Mouse (Mus musculus) liver, embryonic 11.5 days (tissue): ENCODE measurements around the gene Cstb. TPM values are rescaled to one million over a fixed set of nuclear protein-coding genes. Genes with fewer than 3 reads are reported as not detected.

Source experiments
- ATAC-seq: fragments of 200-750 bp; cut with Nextera tagmentation; replicated peaks from 2 replicates; pipeline ENCODE4 v1.8.0; 2017; ENCODE audit warnings: moderate number of reproducible peaks, mild to moderate bottlenecking, moderate TSS enrichment, moderate library complexity; ENCODE audit not compliant: low FRiP score
- DNase-seq: peaks from one replicate; pipeline ENCODE4 v3.0.0-alpha.2; 2017; ENCODE audit warnings: low spot score
- H3K27ac ChIP-seq: fragments of 300-500 bp; sonication (generic); 2 replicates; pipeline ENCODE4 v1.5.1; 2014; ENCODE audit warnings: mild to moderate bottlenecking, low read depth, low read length, control low read depth
- H3K27me3 ChIP-seq: fragments of 300-500 bp; sonication (generic); replicated peaks from 2 replicates; pipeline ENCODE4 v1.6.1; 2014; ENCODE audit warnings: low read length, mixed read lengths; ENCODE audit not compliant: control insufficient read depth, insufficient read depth
- H3K36me3 ChIP-seq: fragments of 300-500 bp; sonication (generic); 2 replicates; pipeline ENCODE4 v1.6.1; 2014; ENCODE audit warnings: mild to moderate bottlenecking, low read length, moderate library complexity, mixed read lengths; ENCODE audit not compliant: control insufficient read depth, insufficient read depth
- H3K4me1 ChIP-seq: fragments of 300-500 bp; sonication (generic); replicated peaks from 2 replicates; pipeline ENCODE4 v1.6.1; 2014; ENCODE audit warnings: low read length, mixed read lengths; ENCODE audit not compliant: control insufficient read depth, insufficient read depth
- H3K4me2 ChIP-seq: fragments of 300-500 bp; sonication (generic); 2 replicates; pipeline ENCODE4 v1.6.1; 2014; ENCODE audit warnings: mild to moderate bottlenecking, control low read depth, moderate library complexity
- H3K4me3 ChIP-seq: fragments of 300-500 bp; sonication (generic); 2 replicates; pipeline ENCODE4 v1.5.1; 2014; ENCODE audit warnings: low read depth, low read length, control low read depth
- H3K9ac ChIP-seq: fragments of 300-500 bp; sonication (generic); 2 replicates; pipeline ENCODE4 v1.6.1; 2014; ENCODE audit warnings: low read depth, low read length, control low read depth
- H3K9me3 ChIP-seq: fragments of 300-500 bp; sonication (generic); 2 replicates; pipeline ENCODE4 v1.6.1; 2016; ENCODE audit warnings: low read length, inconsistent platforms, mixed read lengths; ENCODE audit not compliant: control insufficient read depth
- WGBS: fragments of 180-500 bp; shearing (Covaris S2); extraction: QIAGEN DNeasy Blood & Tissue Kit; methylation state at CpG from one replicate; pipeline ENCODE4 v1.1.7; 2014; 5-methylcytosine and 5-hydroxymethylcytosine counted together
- polyA plus RNA-seq: library from polyadenylated mRNA; unstranded; fragments of >200 nt; fragmentation: Nextera tagmentation; extraction: Ambion mirVana; gene quantifications from 2 replicates; pipeline ENCODE4 v1.2.1, GENCODE M21; 2014

Cstb gene
- polyA plus RNA-seq, 1 experiment from 2014 or later, result 148 TPM

DNA sequence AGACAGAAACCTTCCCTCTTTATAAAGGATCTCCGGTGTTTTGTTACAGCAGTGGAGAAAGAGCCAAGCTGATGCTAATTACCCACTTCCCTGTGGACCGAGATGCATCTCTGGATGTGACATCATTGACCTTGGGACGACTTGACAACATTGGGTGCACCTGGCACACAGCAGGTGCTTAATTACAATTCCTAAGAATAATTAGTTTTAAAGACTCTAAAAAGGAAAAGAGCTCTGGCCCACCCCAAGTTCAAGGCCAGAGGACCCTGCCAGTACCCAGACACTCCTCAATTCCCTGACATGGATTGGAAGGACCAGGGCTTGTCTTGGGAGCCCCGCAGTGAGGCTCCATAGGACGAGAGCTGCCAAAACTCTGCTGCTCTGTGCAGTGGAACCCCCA lies 16.1 kb downstream of the Cstb start:
- Histone ChIP-seq H3K9ac (no peak overlapping the region), H3K36me3 (peaks cover 13% of the 10 kb centered on the region; the same call in 1 of the 2 replicates), H3K9me3 (no peaks in the 10 kb centered on the region), H3K4me1 (no peaks in the 10 kb centered on the region), H3K27ac (no peak overlapping the region), H3K4me2 (no peak overlapping the region), H3K27me3 (no peaks in the 10 kb centered on the region), H3K4me3 (no peak overlapping the region)
- 77% methylated on average over 5 of the region's 5 CpGs for WGBS
- DNase-seq (no peak), ATAC-seq (no peak)

DNA sequence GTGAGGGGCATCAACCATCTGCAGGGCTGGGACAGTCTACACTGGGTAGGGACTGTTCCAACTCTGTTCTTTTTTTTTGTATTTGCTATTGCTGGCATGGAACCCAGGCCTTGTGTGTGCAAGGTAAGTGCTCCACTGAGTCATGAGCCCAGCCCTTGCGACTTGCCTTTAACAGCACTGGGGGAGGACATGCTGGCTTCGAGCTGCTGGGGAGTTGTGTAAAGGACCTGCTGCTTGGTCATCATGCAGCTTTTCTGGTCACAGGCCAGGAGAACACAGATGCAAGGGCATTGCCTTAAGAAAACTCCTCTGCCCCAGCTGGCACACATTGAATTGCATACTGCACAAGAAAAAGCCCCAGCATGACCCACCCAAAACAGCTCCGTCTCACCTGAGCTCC lies 16.8 kb downstream of the Cstb start:
- Histone ChIP-seq H3K36me3 (peaks cover 15% of the 10 kb centered on the region; the same call in 1 of the 2 replicates), H3K9ac (no peak overlapping the region), H3K9me3 (no peaks in the 10 kb centered on the region), H3K27me3 (no peaks in the 10 kb centered on the region), H3K4me3 (no peak overlapping the region), H3K4me1 (no peaks in the 10 kb centered on the region), H3K27ac (no peak overlapping the region), H3K4me2 (no peak overlapping the region)
- DNase-seq (no peak), ATAC-seq (no peak)
- 92% methylated on average over 3 of the region's 3 CpGs for WGBS

DNA sequence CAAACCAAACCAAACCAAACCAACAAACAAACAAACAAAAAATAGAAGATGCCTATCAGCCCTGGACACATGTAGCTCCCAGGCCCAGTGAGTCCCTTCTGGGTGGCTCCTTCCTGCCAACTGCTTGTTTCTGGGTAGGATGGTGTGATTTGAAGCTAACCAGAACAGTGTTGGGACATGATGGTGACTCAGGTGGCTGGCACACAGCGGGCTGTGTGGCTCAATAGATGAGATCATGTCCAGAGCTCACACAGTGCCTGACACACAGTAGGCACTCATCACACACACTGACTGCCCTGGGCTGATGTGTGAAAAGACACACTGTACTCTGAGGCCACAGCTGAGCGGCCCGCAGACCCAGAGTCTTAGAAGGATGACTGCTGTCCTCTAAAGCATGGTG lies 20.7 kb downstream of the Cstb start:
- DNase-seq (no peak), ATAC-seq (no peak)
- Histone ChIP-seq H3K9me3 (no peaks in the 10 kb centered on the region), H3K4me1 (no peaks in the 10 kb centered on the region), H3K4me3 (no peak overlapping the region), H3K27me3 (no peaks in the 10 kb centered on the region), H3K36me3 (peaks cover 12% of the 10 kb centered on the region; the same call in 1 of the 2 replicates), H3K27ac (no peak overlapping the region), H3K4me2 (no peak overlapping the region), H3K9ac (no peak overlapping the region)
- WGBS, result 87% methylated on average over 3 of the region's 3 CpGs

DNA sequence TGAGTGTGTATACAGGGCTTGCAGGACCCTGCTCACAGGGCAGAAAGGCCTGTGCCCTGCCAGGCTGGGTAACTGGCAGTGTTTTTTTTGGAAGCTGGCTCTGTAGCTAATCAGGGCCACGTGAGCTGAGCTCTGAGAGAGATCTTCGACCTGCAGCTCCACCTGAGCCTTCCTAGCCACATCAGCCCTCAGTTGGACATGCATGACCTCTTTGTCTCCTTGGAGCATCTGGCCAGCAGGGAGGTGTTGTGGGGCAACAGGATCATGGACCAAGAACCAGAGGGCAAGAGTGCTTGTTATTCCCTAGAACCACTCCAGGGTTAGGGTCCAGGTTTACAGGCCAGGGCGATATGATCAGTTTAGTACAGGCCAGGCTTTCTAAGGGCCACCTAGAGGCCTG lies 21.9 kb downstream of the Cstb start:
- ATAC-seq (no peak), DNase-seq (no peak)
- no peaks in the 10 kb centered on the region for H3K4me1 ChIP-seq
- no peak overlapping the region for H3K4me2 ChIP-seq
- peaks cover 9% of the 10 kb centered on the region; the same call in 1 of the 2 replicates for H3K36me3 ChIP-seq
- H3K9me3 ChIP-seq, result no peaks in the 10 kb centered on the region
- H3K27ac ChIP-seq, result no peak overlapping the region
- H3K9ac ChIP-seq, result no peak overlapping the region
- 94% methylated on average over 3 of the region's 3 CpGs for WGBS
- no peaks in the 10 kb centered on the region for H3K27me3 ChIP-seq
- H3K4me3 ChIP-seq, result no peak overlapping the region

DNA sequence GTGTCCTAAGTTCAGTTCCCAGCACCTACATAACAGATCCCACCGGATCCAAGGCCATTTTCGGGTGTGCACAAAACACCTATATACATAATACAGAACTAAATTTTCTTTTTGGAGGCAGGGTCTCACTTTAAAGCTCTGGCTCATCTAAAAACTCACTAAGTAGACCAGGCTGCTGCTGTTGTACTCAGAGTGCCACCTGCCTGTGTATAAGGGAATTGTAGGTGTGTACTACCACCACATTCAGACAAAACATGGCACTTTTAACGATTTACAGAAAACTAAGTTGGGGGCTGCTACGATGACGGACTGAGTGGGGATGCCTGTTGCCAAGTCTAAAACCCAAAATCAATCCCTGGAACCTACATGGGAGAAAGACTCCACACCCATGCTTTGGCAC lies 25.3 kb downstream of the Cstb start:
- Histone ChIP-seq H3K27me3 (no peaks in the 10 kb centered on the region), H3K4me1 (no peaks in the 10 kb centered on the region), H3K36me3 (peaks cover 3% of the 10 kb centered on the region; the same call in 1 of the 2 replicates), H3K4me2 (no peak overlapping the region), H3K27ac (no peak overlapping the region), H3K9ac (no peak overlapping the region), H3K4me3 (no peak overlapping the region), H3K9me3 (no peaks in the 10 kb centered on the region)
- 86% methylated on average over 5 of the region's 5 CpGs for WGBS
- DNase-seq (no peak), ATAC-seq (no peak)

DNA sequence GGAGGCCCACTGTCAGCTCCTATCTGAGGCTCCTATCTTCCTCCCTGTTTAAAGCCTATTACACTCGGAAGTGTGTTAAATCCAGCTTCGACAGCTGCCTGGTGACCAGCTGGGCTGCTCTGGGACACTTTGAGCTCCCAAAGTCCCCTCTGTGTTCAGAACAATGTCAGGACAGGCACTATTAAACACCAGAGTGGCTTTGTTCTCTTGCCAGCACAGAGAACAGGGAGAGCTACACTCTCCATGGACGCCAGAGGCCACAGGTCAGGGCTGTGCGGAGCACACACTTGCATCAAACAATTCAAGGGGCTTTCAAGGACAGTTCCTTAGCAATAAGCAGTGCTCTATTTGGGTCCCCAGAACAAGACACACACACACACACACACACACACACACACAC lies 27.2 kb downstream of the Cstb start:
- Histone ChIP-seq H3K9ac (no peak overlapping the region), H3K9me3 (no peaks in the 10 kb centered on the region), H3K36me3 (no peaks in the 10 kb centered on the region; the same call in 1 of the 2 replicates), H3K27me3 (no peaks in the 10 kb centered on the region), H3K4me2 (no peak overlapping the region), H3K4me3 (no peak overlapping the region), H3K4me1 (peaks cover 4% of the 10 kb centered on the region), H3K27ac (no peak overlapping the region)
- 77% methylated on average over 4 of the region's 4 CpGs for WGBS
- DNase-seq, result no peak
- no peak for ATAC-seq

DNA sequence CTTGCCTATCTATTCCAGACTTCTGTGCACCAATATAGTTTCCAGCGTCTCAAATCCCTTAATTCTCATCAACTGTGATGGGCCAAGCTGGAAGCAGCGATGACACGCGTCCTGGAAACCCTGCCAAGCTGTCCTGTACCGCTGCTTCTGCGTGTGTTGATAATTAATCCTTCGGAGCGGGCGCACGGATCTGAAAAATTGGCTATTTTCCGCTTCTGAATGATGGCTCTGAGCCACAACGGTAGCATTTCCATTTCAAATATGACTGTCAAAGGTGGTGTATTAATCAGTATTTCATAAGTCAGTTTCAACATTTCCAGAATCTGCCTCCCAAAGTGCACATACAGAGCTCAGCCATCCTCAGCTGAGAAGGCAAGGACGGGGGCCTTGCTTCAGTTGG lies 31.2 kb downstream of the Cstb start:
- Histone ChIP-seq H3K27ac (no peak overlapping the region), H3K9me3 (no peaks in the 10 kb centered on the region), H3K4me1 (peaks cover 9% of the 10 kb centered on the region), H3K27me3 (no peaks in the 10 kb centered on the region), H3K4me2 (no peak overlapping the region), H3K9ac (no peak overlapping the region), H3K36me3 (no peaks in the 10 kb centered on the region), H3K4me3 (no peak overlapping the region)
- ATAC-seq (no peak), DNase-seq (no peak)
- WGBS, result 94% methylated on average over 13 of the region's 13 CpGs

DNA sequence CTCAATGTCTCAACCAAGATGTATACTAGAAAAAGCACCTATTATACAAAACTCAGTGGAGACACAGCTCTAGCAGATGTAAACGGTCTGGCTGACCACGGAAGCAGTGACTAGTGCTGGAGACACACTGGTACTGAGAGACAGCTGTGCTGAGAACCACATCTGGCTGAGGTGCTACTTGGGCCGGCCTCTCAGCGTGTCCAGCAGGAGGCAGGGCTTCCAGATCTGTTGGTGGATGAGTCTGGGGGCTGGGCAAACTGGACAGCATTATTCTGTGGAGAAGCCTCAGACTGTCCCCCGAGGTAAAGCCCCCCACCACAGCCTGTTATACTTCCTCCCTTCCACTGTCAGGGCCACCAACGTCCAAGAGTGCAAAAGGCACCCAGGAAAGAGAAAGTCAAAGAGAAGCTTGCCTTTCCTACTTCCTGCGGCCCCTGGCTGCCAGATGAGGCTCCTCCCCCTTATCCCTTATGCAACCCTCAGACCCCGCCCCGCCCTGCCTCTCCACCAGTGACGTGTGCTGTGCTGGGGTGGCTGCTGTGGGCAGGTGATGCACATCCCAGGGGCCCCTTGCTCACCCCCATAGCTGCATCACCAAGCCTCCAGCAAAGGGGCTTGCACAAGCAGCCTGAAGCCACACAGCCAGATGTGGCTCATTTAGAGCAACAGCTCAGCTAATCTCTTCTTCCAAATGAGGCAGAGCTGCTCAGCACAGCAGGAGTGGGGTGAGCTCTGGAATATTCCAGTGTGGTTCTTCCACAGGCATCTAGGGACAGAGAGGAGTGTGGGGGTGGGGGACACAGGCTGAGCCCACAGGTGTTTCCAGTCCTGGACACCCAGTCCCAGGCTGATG lies 32.3 kb downstream of the Cstb start:
- Histone ChIP-seq H3K27ac (no peak overlapping the region), H3K9me3 (no peaks in the 10 kb centered on the region), H3K4me2 (peak overlapping the region; percentile 44), H3K27me3 (no peaks in the 10 kb centered on the region), H3K9ac (peak overlapping the region; percentile 0; the same call in 1 of the 2 replicates), H3K4me1 (peaks cover 9% of the 10 kb centered on the region), H3K4me3 (0 out of 2 replicates have a peak overlapping the region, but pooled peaks have one; percentile 8), H3K36me3 (no peaks in the 10 kb centered on the region)
- peak; percentile 75 for ATAC-seq
- 23% methylated on average over 10 of the region's 10 CpGs for WGBS
- DNase-seq, result peak; percentile 63
